Mouse (Mus musculus) T-helper 17 cell (primary cell): ENCODE results near the gene Mnat1.

ENCODE experiments used
- in situ Hi-C, 2 experiments: fragments of 300-600 bp; cut with MboI, MseI; formaldehyde crosslinking; loops; 1 replicate in 1 of 2; 2 replicates in 1 of 2; pipeline ENCODE4 v1.15.1; 2025; ENCODE audit warnings: high pct_unique_total_duplicates in 2 of 2

Mnat1 gene

GRCm38 (mm10) chr12:73298621-73299020 is 175.1 kb downstream of the Mnat1 start:
- in situ Hi-C loops: loop anchor here in 1 of 2 experiments (25.0 kb wide), 1 partner anchor 389 kb away; no protein-coding TSS in a partner anchor

GRCm38 (mm10) chr12:73300531-73300930 is 177.0 kb downstream of the Mnat1 start:
- in situ Hi-C loops: no loop called here

GRCm38 (mm10) chr12:73304636-73305035 is 181.1 kb downstream of the Mnat1 start:
- in situ Hi-C loops: no loop called here

GRCm38 (mm10) chr12:73307750-73308149 is 184.2 kb downstream of the Mnat1 start:
- in situ Hi-C loops: no loop called here

- in situ Hi-C loops: no loop called here
Observed at GRCm38 (mm10) chr12:73308711-73309110, 185.2 kb downstream of the Mnat1 start.

GRCm38 (mm10) chr12:73317706-73318686 is 194.5 kb downstream of the Mnat1 start:
- in situ Hi-C loops: no loop called here
